Mouse (Mus musculus): ENCODE measurements around the gene Zfp697. TPM values are rescaled to one million over a fixed set of nuclear protein-coding genes. Genes with fewer than 3 reads are reported as not detected.
"Not testable (repeated sequence)": the region's sequence is repeated elsewhere in the genome, so short reads cannot be mapped to it uniquely, and the experiment has no call there.

The Zfp697 gene
- total RNA-seq, 2 experiments from 2014 or later = 0.36 to 3.5 TPM

DNA sequence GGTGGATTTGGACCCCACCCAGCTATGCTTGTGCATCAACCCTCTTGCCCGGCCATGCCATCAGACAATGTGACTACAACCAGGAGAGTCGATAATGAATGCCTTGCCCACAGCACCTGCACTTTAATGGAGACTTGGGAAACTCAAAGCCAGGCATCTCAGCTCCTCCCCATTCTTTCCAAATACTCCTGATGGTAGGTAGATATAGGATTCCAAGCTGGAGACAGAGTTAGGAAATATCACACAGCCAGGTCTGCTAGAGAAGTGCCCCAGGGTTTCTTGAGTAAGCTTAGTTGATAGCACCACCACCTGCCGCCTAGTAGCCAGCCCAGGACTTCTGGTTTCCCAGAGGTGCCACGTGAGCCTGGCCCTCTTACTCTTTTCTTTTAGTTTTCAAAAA, 15.4 kb upstream of the Zfp697 start:
- ATAC-seq (replicated peaks; ENCODE audit: poor library complexity, severe bottlenecking) = no peak

DNA sequence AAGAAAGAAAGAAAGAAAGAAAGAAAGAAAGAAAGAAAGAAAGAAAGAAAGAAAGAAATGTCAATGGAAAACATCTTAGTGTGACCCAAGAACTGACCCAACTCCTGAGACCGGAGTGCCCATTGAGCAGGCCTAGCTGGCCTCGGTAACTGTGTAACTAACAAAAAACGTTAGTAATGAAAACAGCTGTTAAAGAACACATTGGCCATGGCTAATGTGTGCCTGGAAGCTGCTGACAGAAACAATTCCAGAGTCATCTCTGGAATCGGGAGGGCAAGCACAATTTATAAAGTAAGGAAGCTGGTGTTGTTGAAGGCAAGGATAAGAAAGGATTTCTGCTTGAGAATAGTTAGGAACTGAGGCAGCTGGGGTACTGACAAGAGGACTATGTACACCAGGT, 14.0 kb upstream of the Zfp697 start:
- ATAC-seq (replicated peaks; ENCODE audit: poor library complexity, severe bottlenecking) = no peak

DNA sequence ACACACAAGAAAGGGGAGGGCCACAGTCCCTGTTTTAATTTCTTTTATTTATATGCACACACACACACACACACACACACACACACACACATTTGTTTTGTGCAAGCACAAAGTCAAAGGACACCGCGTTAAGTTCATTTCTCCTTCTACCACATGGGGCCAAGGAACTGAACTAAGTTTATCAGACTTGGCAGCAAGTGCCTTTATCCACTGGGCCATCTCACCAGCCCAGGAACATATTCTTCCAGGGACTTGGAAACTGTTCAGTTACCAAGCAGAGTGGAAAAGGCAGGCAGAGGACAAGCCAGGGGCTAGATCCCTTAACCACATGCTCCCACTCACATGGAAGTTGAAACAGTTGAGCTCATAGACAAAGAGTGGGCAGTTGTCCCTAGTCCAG, 13.5 kb upstream of the Zfp697 start:
- no peak for ATAC-seq (replicated peaks; ENCODE audit: poor library complexity, severe bottlenecking)

DNA sequence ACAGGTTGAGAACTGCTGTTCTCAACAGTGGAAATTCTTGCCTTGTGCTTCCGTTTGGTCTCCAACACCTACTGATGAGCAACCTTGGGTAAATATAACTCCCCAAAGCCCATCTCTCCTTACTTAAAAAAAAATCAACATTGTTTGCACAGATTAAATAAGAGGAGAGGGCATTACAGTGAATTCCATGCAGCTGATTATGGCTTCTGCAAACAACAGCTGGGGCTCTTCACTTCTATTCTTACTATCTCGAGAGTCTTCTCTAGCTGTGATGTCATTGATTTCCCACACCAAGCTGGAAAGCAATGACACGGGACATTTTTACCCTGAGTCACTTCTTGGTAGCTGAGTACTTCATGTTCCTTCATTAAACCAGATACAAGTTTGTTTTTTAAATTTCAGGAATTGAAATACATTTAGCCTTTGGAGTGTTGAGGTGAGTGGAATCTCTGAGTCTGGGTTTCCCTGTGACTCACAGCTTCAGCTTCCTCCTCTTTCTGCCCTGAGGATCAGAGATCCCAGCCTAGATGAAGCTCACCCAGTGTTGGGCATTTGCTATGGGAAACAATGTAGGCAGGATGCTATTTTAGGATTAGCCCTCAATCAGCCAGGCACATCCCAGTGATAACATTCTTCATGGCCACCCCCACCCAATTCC, 8.1 kb upstream of the Zfp697 start:
- peak; percentile 25; the same call in 1 of the 2 replicates for ATAC-seq (replicated peaks; ENCODE audit: poor library complexity, severe bottlenecking)

- no peak for ATAC-seq (replicated peaks; ENCODE audit: poor library complexity, severe bottlenecking)
Observed at GRCm38 (mm10) chr3:98374980-98375379, 7.3 kb upstream of the Zfp697 start.

DNA sequence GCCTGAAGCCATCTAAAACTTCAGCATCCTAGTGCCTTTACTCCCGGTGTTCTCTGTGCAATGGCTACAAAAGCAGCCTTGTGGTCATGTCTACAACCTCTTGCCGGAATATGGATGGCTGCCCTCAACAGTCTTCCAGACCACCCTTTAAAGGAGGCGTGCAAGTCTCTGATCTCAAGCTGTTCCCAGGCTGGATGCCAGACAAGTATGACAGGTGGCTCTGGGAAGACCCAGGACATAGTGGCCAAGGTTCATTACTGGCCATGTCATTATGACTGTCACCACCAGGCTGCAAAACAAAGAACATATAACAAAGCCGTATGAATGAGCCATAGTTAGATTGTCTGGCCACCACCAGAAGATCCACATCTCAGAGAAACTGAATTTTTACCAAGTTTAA, 4.0 kb upstream of the Zfp697 start:
- ATAC-seq (replicated peaks; ENCODE audit: poor library complexity, severe bottlenecking) = no peak

DNA sequence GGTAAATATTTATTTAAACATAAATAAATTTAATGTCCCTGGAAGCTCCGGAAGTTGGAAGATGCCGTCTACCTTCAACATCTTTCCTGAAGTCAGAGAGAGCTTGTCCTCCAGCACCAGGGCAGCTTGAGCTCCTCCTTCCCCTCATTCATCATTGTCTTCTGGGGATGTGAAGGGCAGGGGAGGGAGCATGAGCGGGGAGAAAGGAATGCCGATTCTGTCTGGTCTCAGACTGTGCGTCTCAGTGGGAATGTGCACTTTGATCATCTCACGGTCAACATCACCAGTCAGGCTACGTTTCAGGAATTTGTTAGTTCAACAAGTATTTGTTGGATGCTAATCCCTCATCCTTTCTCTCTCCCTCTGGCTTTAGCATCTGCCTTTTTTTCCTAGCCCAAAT, 3.0 kb upstream of the Zfp697 start:
- no peak for ATAC-seq (replicated peaks; ENCODE audit: poor library complexity, severe bottlenecking)

GRCm38 (mm10) chr3:98381677-98382245, 500 bp upstream of the Zfp697 start:
- no peak for ATAC-seq (replicated peaks; ENCODE audit: poor library complexity, severe bottlenecking)

GRCm38 (mm10) chr3:98383024-98383790, 946 bp downstream of the Zfp697 start:
- no peak for ATAC-seq (replicated peaks; ENCODE audit: poor library complexity, severe bottlenecking)

GRCm38 (mm10) chr3:98387086-98387485, 4.8 kb downstream of the Zfp697 start:
- ATAC-seq (replicated peaks; ENCODE audit: poor library complexity, severe bottlenecking) = no peak

GRCm38 (mm10) chr3:98387756-98388155, 5.5 kb downstream of the Zfp697 start:
- ATAC-seq (replicated peaks; ENCODE audit: poor library complexity, severe bottlenecking) = no peak

DNA sequence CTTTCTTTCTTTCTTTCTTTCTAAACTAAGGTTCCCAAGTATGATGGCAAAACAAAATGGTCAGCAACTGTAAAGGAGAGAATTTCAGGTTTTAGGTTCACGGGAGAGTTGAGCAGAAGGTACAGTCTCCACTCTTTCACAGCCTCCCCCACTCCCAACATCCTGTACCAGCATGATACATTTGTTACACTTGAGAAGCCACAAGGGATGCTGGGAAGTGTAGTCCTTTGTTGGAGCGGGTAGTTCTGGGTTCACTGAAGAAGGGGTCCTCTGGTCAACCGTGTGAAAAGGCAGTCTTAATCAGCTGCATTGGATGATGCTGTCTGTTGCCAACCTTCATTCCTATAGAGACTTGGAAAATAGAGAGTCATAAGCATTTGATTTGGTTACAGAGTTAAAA, 7.0 kb downstream of the Zfp697 start:
- ATAC-seq (replicated peaks; ENCODE audit: poor library complexity, severe bottlenecking) = no peak

DNA sequence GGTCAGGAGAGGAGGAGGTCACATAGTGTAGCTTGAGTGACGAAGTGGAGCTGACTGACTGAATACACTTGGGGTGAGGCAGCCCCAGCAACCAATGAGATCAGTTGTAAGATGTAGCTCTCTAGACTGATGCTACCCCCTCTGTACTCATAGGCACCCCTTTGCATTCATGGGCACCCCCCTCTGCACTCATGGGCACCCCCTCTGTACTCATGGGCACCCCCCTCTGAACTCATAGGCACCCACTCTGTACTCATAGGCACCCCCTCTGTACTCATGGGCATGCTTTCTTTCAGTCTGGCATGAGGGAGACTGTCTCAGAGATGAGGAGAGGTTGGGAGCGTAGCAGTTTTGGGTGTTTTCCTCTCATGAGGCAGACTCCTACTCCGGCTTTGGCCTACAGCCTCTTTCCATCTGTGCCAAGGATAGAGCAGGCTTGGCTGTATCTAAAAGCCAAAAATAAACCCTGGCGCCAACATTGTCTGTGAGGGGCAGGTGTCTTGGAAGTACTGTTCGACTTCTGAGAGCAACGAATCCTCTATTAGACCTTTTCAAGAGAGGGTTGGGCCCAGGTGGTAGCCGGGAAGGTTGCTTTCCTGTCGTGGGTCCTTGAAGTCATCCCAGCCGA, 22.1 kb downstream of the Zfp697 start:
- not testable (repeated sequence) for ATAC-seq (replicated peaks; ENCODE audit: poor library complexity, severe bottlenecking)

DNA sequence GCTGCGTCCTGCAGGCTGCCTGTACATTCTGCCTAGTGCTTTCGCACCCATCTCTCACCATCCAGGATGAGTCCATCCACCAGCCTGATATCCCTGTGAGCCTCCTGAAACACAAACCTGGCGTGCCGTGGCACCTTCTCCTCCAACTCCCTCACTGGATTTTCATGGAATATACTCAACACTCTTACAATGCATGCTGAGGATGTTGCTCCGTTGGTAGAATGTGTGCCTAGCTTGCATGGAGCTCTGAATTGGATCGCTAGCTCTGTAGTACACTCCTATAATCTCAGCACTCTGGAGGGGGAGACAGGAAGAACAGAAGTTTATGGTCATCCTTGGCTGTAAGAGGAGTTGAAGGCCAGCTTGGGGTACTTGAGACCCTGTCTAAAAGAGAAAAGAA, 23.6 kb downstream of the Zfp697 start:
- not testable (repeated sequence) for ATAC-seq (replicated peaks; ENCODE audit: poor library complexity, severe bottlenecking)

DNA sequence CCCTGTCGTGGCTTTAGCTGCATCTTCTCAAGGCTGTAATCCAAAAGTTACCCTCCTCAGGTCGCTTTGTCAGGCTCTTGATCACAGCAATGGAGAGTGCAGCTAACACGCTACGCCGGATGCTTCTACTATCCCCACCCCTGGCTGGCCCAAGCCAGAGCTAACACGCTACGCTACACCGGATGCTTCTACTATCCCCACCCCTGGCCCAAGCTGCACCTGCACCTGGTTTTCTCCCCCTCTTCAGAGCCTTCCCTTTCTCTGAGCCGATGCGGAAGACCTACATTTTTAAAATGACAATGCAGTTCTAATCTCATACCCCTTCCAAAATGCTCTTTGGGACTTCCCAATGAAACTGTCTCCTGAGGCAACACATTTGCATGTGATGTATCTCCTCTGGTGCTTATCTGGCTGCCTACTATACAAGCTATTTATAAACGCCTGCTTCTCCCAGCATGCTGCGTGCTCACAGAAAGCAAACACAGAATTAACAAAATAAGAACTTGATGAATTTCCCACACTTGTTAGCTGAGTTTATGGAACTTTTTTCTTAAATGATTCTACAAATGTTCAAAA, 24.4 kb downstream of the Zfp697 start:
- not testable (repeated sequence) for ATAC-seq (replicated peaks; ENCODE audit: poor library complexity, severe bottlenecking)

GRCm38 (mm10) chr3:98407261-98407780, 25.1 kb downstream of the Zfp697 start:
- ATAC-seq (replicated peaks; ENCODE audit: poor library complexity, severe bottlenecking) = not testable (repeated sequence)

- ATAC-seq (replicated peaks; ENCODE audit: poor library complexity, severe bottlenecking) = peak; percentile 84
Observed at GRCm38 (mm10) chr3:98410619-98411580, 28.6 kb downstream of the Zfp697 start.

DNA sequence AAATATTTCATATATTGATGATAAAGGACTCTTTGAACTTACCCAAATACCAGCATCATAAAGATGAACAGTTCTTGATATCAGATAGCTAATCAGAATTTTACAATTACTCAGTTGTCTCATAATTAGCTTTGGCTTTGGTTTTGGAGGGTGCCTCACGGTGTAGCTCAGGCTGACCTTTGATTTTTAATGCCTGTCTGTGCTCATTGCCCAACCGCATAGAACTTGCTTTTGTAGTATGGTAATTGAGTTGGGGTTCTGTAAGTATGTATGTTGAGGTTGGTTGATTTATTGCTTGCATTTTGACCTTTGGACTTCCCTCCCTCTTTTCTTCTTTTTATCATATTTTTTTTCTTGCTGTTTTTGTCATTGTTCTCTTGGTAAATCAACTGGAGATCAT, 31.5 kb downstream of the Zfp697 start:
- no peak for ATAC-seq (replicated peaks; ENCODE audit: poor library complexity, severe bottlenecking)

DNA sequence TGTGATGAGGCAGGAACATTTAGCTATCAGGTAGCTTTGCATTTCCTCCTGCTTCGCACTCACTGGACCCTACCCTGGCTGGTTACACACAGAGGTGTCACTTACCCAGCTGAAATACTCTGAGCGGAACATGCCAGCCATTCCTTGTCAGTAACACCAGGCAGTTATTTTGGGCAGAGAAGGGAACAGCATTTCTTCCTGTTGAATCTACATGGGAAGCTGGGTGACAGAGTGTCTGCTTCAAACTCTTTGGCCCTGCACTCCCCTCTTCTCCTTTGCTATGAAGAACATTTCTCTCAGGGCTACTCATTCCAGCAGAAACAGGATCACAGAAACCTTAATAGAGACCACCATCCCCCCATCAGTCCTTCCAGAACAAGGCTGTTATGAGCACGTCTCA, 32.0 kb downstream of the Zfp697 start:
- ATAC-seq (replicated peaks; ENCODE audit: poor library complexity, severe bottlenecking) = no peak
